Mouse (Mus musculus) E14TG2a.4 (cell line): ENCODE results near the gene Trim47.

Experiments
- CTCF ChIP-seq: conservative IDR thresholded peaks from 2 replicates; pipeline ENCODE4 v1.5.1; 2014; ENCODE audit warnings: low read length
- NANOG ChIP-seq: IDR thresholded peaks from 2 replicates; pipeline ENCODE4 v1.6.1; 2014; ENCODE audit warnings: borderline replicate concordance, low read length, mixed read lengths
- POU5F1 ChIP-seq: IDR thresholded peaks from 2 replicates; pipeline ENCODE4 v1.6.1; 2014; ENCODE audit warnings: low read length, borderline replicate concordance

DNA sequence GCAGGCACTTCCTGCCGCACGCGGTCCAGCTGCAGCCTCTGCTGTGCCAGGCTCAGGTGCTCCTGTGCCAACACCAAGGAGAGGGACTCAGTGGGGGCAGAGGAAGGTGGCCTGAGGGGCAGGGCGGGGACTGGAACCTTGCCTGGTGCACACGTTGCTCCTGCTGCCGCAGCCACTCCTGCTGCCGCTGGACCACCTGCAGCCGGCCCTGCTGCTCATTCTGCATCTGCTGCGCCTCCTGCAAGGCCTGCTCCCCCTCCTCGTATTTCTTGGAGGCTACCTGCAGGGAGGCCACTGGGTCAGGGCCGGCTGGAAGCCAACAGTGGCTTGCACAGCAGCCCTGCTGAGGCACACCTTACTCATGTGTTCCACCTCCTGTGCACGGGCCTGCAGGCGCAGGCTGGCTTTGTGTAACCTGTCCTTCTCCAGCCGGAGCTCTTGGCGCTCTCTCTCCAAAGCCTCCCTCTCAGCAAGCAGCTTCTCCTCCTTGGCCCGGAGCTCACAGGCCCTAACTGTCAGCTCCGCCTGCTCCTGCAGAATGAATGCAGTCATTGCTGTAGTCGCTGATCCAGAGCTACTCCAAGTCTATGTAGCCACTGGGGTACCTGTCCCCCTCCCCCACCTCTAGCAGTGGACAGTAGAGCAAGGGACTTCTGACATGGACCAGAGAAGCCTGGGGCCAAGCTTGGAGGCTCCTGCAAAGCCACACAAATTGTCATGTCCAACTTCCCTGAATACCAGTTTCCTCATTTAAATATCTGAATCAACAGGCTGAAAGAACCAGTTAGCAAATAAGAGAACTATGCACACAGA is 18.7 kb upstream of the Trim47 start:
- TF ChIP-seq CTCF: no peak
- no peak for TF ChIP-seq NANOG
- no peak for TF ChIP-seq POU5F1
